In the genomic region with DNA sequence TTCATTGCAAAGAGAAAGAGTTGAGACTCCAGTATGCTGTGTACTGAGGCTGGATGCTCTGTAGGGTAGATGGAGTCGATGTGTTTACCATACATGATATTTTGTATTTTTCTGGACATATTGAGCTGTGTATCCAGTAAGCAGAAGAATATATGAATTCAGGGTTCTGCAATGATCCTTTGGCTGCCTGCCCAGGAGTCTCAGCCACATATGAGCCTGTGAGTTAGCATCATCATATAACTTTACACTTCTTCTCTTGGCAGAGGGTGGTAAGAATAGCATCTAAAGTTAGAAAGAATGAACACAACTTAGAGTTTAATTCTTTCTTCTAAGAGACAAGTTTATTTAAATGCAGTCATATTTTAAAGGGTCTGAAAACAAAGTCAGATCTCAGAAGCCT, we compare ENCODE assay signal across 20 mouse cellular contexts.
A peak's percentile ranks its signal among the peaks of the same experiment; 100 is the strongest.
DNase-seq lines count a peak whose midpoint lies in the region; ATAC-seq lines count a peak whose summit lies in the region.
"Had no signal": no experiment of that assay in that cellular context is flagged by ENCODE, and none has a peak within 500 bp of the region (broad histone marks: within the 10 kb centered on the region; RNA-seq: fewer than 3 reads in every experiment).

No protein-coding gene starts in this region.

- H3K4me1 ChIP-seq in forebrain, embryonic 14.5 days (ENCODE audit: control insufficient read depth, insufficient read depth, low read length), result no peaks in the 10 kb centered on the region
- no peaks in the 10 kb centered on the region for H3K4me1 ChIP-seq in forebrain, embryonic 11.5 days (replicated peaks; ENCODE audit: control insufficient read depth, insufficient read depth, low read length)
- no peaks in the 10 kb centered on the region for H3K4me1 ChIP-seq in kidney, embryonic 14.5 days (ENCODE audit: control insufficient read depth, insufficient read depth, low read length)
- H3K4me1 ChIP-seq: embryonic facial prominence, embryonic 15.5 days; liver, embryonic 12.5 days; midbrain, embryonic 13.5 days; neural tube, embryonic 15.5 days had no signal

- H3K36me3 ChIP-seq in forebrain, embryonic 14.5 days (ENCODE audit: control insufficient read depth, insufficient read depth, low read length), result no peaks in the 10 kb centered on the region
- H3K36me3 ChIP-seq in forebrain, embryonic 11.5 days (ENCODE audit: control insufficient read depth, insufficient read depth, low read length), result no peaks in the 10 kb centered on the region
- no peaks in the 10 kb centered on the region for H3K36me3 ChIP-seq in kidney, embryonic 14.5 days (ENCODE audit: control insufficient read depth, insufficient read depth, low read length)
- H3K36me3 ChIP-seq: embryonic facial prominence, embryonic 15.5 days; liver, embryonic 12.5 days; midbrain, embryonic 13.5 days; neural tube, embryonic 15.5 days had no signal

- no peak for ATAC-seq in forebrain, embryonic 14.5 days
- ATAC-seq in forebrain, embryonic 11.5 days (replicated peaks; ENCODE audit: low FRiP score), result no peak
- no peak for ATAC-seq in cerebellum, adult (ENCODE audit: insufficient number of reproducible peaks, low FRiP score, low TSS enrichment)
- no peak for ATAC-seq in kidney, embryonic 14.5 days (ENCODE audit: low FRiP score, low TSS enrichment)
- ATAC-seq: liver, embryonic 12.5 days; midbrain, embryonic 13.5 days had no signal

- H3K4me2 ChIP-seq in forebrain, embryonic 14.5 days (ENCODE audit: low read length), result no peak overlapping the region
- no peak overlapping the region for H3K4me2 ChIP-seq in forebrain, embryonic 11.5 days (ENCODE audit: low read depth, low read length, severe bottlenecking)
- no peak overlapping the region for H3K4me2 ChIP-seq in kidney, embryonic 14.5 days (replicated peaks; ENCODE audit: low read depth, low read length)
- H3K4me2 ChIP-seq: embryonic facial prominence, embryonic 15.5 days; liver, embryonic 12.5 days; midbrain, embryonic 13.5 days; neural tube, embryonic 15.5 days had no signal

- H3K9ac ChIP-seq in forebrain, embryonic 14.5 days (ENCODE audit: low read length), result no peak overlapping the region
- no peak overlapping the region for H3K9ac ChIP-seq in forebrain, embryonic 11.5 days (ENCODE audit: low read length)
- H3K9ac ChIP-seq in kidney, embryonic 14.5 days (ENCODE audit: low read depth, low read length), result no peak overlapping the region
- H3K9ac ChIP-seq: embryonic facial prominence, embryonic 15.5 days; liver, embryonic 12.5 days; midbrain, embryonic 13.5 days; neural tube, embryonic 15.5 days had no signal

- no peaks in the 10 kb centered on the region for H3K27me3 ChIP-seq in forebrain, embryonic 14.5 days (replicated peaks; ENCODE audit: control insufficient read depth, insufficient read depth, low read length)
- no peaks in the 10 kb centered on the region for H3K27me3 ChIP-seq in forebrain, embryonic 11.5 days (ENCODE audit: control insufficient read depth, insufficient read depth, low read length)
- H3K27me3 ChIP-seq in kidney, embryonic 14.5 days (ENCODE audit: control insufficient read depth, insufficient read depth, low read length), result no peaks in the 10 kb centered on the region
- H3K27me3 ChIP-seq: embryonic facial prominence, embryonic 15.5 days; liver, embryonic 12.5 days; midbrain, embryonic 13.5 days; neural tube, embryonic 15.5 days had no signal

- H3K4me3 ChIP-seq in forebrain, embryonic 14.5 days (ENCODE audit: low read depth, low read length), result no peak overlapping the region
- H3K4me3 ChIP-seq in forebrain, embryonic 11.5 days (ENCODE audit: low read depth, low read length), result no peak overlapping the region
- no peak overlapping the region for H3K4me3 ChIP-seq in kidney, embryonic 14.5 days (ENCODE audit: low read length)
- H3K4me3 ChIP-seq: embryonic facial prominence, embryonic 15.5 days; liver, embryonic 12.5 days; midbrain, embryonic 13.5 days; myocyte; neural tube, embryonic 15.5 days had no signal

- no peaks in the 10 kb centered on the region for H3K9me3 ChIP-seq in forebrain, embryonic 14.5 days (replicated peaks; ENCODE audit: control insufficient read depth, low read length)
- no peaks in the 10 kb centered on the region for H3K9me3 ChIP-seq in forebrain, embryonic 11.5 days (ENCODE audit: control insufficient read depth, low read length)
- H3K9me3 ChIP-seq in kidney, embryonic 14.5 days (ENCODE audit: control insufficient read depth, low read length), result no peaks in the 10 kb centered on the region
- H3K9me3 ChIP-seq: embryonic facial prominence, embryonic 15.5 days; liver, embryonic 12.5 days; midbrain, embryonic 13.5 days; neural tube, embryonic 15.5 days had no signal

- H3K27ac ChIP-seq in forebrain, embryonic 14.5 days (ENCODE audit: low read depth, low read length), result no peak overlapping the region
- H3K27ac ChIP-seq in forebrain, embryonic 11.5 days (ENCODE audit: low read depth, low read length), result no peak overlapping the region
- no peak overlapping the region for H3K27ac ChIP-seq in kidney, embryonic 14.5 days (ENCODE audit: low read depth, low read length)
- H3K27ac ChIP-seq: embryonic facial prominence, embryonic 15.5 days; liver, embryonic 12.5 days; midbrain, embryonic 13.5 days; neural tube, embryonic 15.5 days had no signal

- WGBS in forebrain, embryonic 14.5 days, result 80% methylated on average over 1 of the region's 1 CpGs
- 91% methylated on average over 1 of the region's 1 CpGs for WGBS in forebrain, embryonic 11.5 days
- WGBS in kidney, embryonic 14.5 days, result 74% methylated on average over 1 of the region's 1 CpGs

- DNase-seq in forebrain, embryonic 14.5 days (ENCODE audit: low spot score), result peak; percentile 9
- DNase-seq in forebrain, embryonic 11.5 days (ENCODE audit: low spot score), result no peak
- DNase-seq in brain, adult 2 months (ENCODE audit: low read depth, low spot score), result peak; percentile 80
- peak; percentile 50 to 65 for DNase-seq in frontal cortex, postnatal 36 days (ENCODE audit: low spot score in 2 of 2)
- DNase-seq in right cerebral cortex, adult 2 months (ENCODE audit: low spot score in 2 of 2), result peak; percentile 54 to 61
- no peak for DNase-seq in thymus, postnatal 36 days
- DNase-seq: adrenal gland, adult 8-10 months; cerebellum, adult 8-10 months; heart, adult 18-20 months; heart, postnatal 4 days; kidney, adult 2 months; kidney, postnatal 25 days; layer of hippocampus, adult 9-11 months had no signal

Comparison
In these comparisons a context has a peak if more than half of its experiments do, and no peak if none do; other contexts are left out.
1. DNase-seq: peak in forebrain, embryonic 14.5 days (single experiment), brain, adult 2 months (single experiment), frontal cortex, postnatal 36 days (2 of 2) and right cerebral cortex, adult 2 months (2 of 2); none in forebrain, embryonic 11.5 days (single experiment) and thymus, postnatal 36 days (0 of 2).